Comparison of ENCODE assay signal across 16 mouse cellular contexts in the genomic region with DNA sequence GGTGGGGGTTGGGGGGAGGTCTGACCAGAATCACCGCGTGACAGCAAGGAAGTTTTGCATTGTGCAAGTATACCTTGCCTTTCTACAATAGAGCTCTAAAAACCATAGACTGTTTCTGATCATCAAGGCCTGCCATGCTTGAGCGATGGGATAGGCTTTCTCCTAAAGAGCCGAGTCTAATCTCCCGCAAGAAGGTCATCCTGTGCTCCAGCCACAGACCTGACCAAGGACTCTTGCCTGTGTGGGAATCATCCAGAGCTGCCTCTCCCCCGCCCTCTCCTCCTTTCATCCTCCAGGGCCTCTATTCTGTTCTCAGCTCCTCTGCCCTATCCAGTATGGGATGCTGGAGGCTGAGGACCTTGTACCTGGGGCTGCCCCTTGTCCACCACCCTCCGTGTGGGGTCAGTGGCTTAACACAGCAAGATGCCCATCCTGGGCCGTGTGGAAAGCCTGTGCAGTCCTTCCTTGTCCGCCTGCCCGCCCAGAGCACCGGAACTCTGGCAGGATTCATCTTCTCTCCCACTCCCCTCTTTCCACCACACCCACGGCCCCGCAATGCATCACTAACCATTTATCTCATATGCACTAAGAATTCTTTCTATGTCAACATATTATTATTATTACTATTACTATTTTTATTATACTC. TPM values are rescaled to one million over a fixed set of nuclear protein-coding genes. Genes with fewer than 3 reads are reported as not detected.
DNase-seq lines count a peak whose midpoint lies in the region; ATAC-seq and TF ChIP-seq lines count a peak whose summit lies in the region.
"Had no signal": no experiment of that assay in that cellular context is flagged by ENCODE, and none has a peak within 500 bp of the region (broad histone marks: within the 10 kb centered on the region; RNA-seq: fewer than 3 reads in every experiment).

No protein-coding gene starts in this region.

- WGBS in midbrain, embryonic 10.5 days: 86% methylated on average over 13 of the region's 13 CpGs
- 84% methylated on average over 13 of the region's 13 CpGs for WGBS in midbrain, embryonic 15.5 days

- no peak overlapping the region for H3K4me3 ChIP-seq in midbrain, embryonic 10.5 days
- no peak overlapping the region for H3K4me3 ChIP-seq in midbrain, embryonic 15.5 days
- H3K4me3 ChIP-seq in E14TG2a.4 (replicated peaks; ENCODE audit: low read length): peak overlapping the region; percentile 53
- H3K4me3 ChIP-seq: limb, embryonic 12.5 days; liver, embryonic 13.5 days; lung, embryonic 15.5 days; neural tube, embryonic 12.5 days had no signal

- H3K9me3 ChIP-seq in midbrain, embryonic 10.5 days (replicated peaks): no peaks in the 10 kb centered on the region
- no peaks in the 10 kb centered on the region for H3K9me3 ChIP-seq in midbrain, embryonic 15.5 days
- peaks cover 5% of the 10 kb centered on the region; the same call in 1 of the 2 replicates for H3K9me3 ChIP-seq in E14TG2a.4 (ENCODE audit: low read length)
- H3K9me3 ChIP-seq: limb, embryonic 12.5 days; liver, embryonic 13.5 days; lung, embryonic 15.5 days; neural tube, embryonic 12.5 days had no signal

- H3K4me1 ChIP-seq in midbrain, embryonic 10.5 days: peaks cover 10% of the 10 kb centered on the region
- no peaks in the 10 kb centered on the region for H3K4me1 ChIP-seq in midbrain, embryonic 15.5 days
- H3K4me1 ChIP-seq in E14TG2a.4 (replicated peaks; ENCODE audit: low read depth, low read length): peaks cover 48% of the 10 kb centered on the region
- H3K4me1 ChIP-seq: limb, embryonic 12.5 days; liver, embryonic 13.5 days had no signal

- no peak overlapping the region for H3K4me2 ChIP-seq in midbrain, embryonic 15.5 days
- H3K4me2 ChIP-seq: limb, embryonic 12.5 days had no signal

- peak; percentile 53 to 78 for DNase-seq in adrenal gland, adult (ENCODE audit: inconsistent age in 2 of 2, low spot score in 1 of 2)
- no peak for DNase-seq in adrenal gland, postnatal 4 days (ENCODE audit: low spot score in 2 of 2)
- no peak for DNase-seq in midbrain, embryonic 10.5 days (ENCODE audit: low spot score)
- peak; percentile 20 for DNase-seq in adrenal gland, postnatal 14 days
- no peak for DNase-seq in frontal cortex, postnatal 36 days (ENCODE audit: low spot score in 2 of 2)
- no peak for DNase-seq in spleen, postnatal 4 days (ENCODE audit: low spot score in 2 of 2)
- DNase-seq: cerebellum, adult 2 months; layer of hippocampus, adult 9-11 months; liver, embryonic 13.5 days had no signal

- no peak for TF ChIP-seq CTCF in E14TG2a.4 (conservative IDR thresholded peaks at IDR 0.05; ENCODE audit: low read length)

- H3K27me3 ChIP-seq in midbrain, embryonic 10.5 days (ENCODE audit: low read depth, poor library complexity, severe bottlenecking): no peaks in the 10 kb centered on the region
- no peaks in the 10 kb centered on the region for H3K27me3 ChIP-seq in midbrain, embryonic 15.5 days (replicated peaks)
- no peaks in the 10 kb centered on the region; the same call in 1 of the 2 replicates for H3K27me3 ChIP-seq in E14TG2a.4 (ENCODE audit: insufficient read depth, low read length)
- H3K27me3 ChIP-seq: limb, embryonic 12.5 days; liver, embryonic 13.5 days; lung, embryonic 15.5 days; neural tube, embryonic 12.5 days had no signal

- H3K27ac ChIP-seq in midbrain, embryonic 10.5 days (replicated peaks): peak overlapping the region; percentile 58
- H3K27ac ChIP-seq in midbrain, embryonic 15.5 days: no peak overlapping the region
- H3K27ac ChIP-seq: hindbrain, postnatal 0 days; limb, embryonic 12.5 days; liver, embryonic 13.5 days; lung, embryonic 15.5 days; macrophage; neural tube, embryonic 12.5 days had no signal

- ATAC-seq in midbrain, embryonic 15.5 days (replicated peaks): no peak

- no peaks in the 10 kb centered on the region for H3K36me3 ChIP-seq in midbrain, embryonic 10.5 days
- no peaks in the 10 kb centered on the region for H3K36me3 ChIP-seq in midbrain, embryonic 15.5 days (replicated peaks)
- H3K36me3 ChIP-seq in E14TG2a.4 (ENCODE audit: insufficient read depth, low read length): no peaks in the 10 kb centered on the region
- H3K36me3 ChIP-seq: limb, embryonic 12.5 days; liver, embryonic 13.5 days; lung, embryonic 15.5 days; neural tube, embryonic 12.5 days had no signal

- H3K9ac ChIP-seq in midbrain, embryonic 15.5 days: no peak overlapping the region
- H3K9ac ChIP-seq: limb, embryonic 12.5 days; liver, embryonic 13.5 days; lung, embryonic 15.5 days; neural tube, embryonic 12.5 days had no signal

RNA-seq across cellular contexts. Expression of a gene that starts 12.9 kb away (rescaled TPM):
- total RNA-seq in adrenal gland, postnatal 4 days (2021): 10 to 100 TPM; 22.2 to 26.6 TPM
- polyA plus RNA-seq in midbrain, embryonic 10.5 days (2016; fragmentation: Nextera tagmentation; extraction: Ambion mirVana): 17.0 and 19.7 TPM in 2 replicates
- polyA plus RNA-seq in midbrain, embryonic 15.5 days (2015; fragmentation: Nextera tagmentation; extraction: Ambion mirVana): 5.2 and 5.5 TPM in 2 replicates
- total RNA-seq in adrenal gland, postnatal 14 days (2021): 10.7 and 13.0 TPM in 2 replicates

Comparison
In these comparisons a context has a peak if more than half of its experiments do, and no peak if none do; other contexts are left out.
1. DNase-seq: peak in adrenal gland, adult (2 of 2) and adrenal gland, postnatal 14 days (single experiment); none in adrenal gland, postnatal 4 days (0 of 2), midbrain, embryonic 10.5 days (single experiment), frontal cortex, postnatal 36 days (0 of 2) and spleen, postnatal 4 days (0 of 2).